Mouse (Mus musculus) embryo, embryonic 10 days (tissue): ENCODE results near the gene Pwwp2a.
A peak's percentile ranks its signal among the peaks of the same experiment; 100 is the strongest.

Source experiments
- DNase-seq: peaks from one replicate; pipeline ENCODE4 v3.0.0-alpha.2; 2015; ENCODE audit warnings: low spot score

Gene Pwwp2a

GRCm38 (mm10) chr11:43681472-43682414, at the start of gene Pwwp2a:
TSS of gene Pwwp2a (plus strand) at chr11:43681998.
- peak; percentile 99 for DNase-seq

- DNase-seq, result no peak
Observed at GRCm38 (mm10) chr11:43632566-43632965, 49.2 kb upstream of the Pwwp2a start.

- DNase-seq, result no peak
Observed at GRCm38 (mm10) chr11:43633165-43633564, 48.6 kb upstream of the Pwwp2a start.

DNA sequence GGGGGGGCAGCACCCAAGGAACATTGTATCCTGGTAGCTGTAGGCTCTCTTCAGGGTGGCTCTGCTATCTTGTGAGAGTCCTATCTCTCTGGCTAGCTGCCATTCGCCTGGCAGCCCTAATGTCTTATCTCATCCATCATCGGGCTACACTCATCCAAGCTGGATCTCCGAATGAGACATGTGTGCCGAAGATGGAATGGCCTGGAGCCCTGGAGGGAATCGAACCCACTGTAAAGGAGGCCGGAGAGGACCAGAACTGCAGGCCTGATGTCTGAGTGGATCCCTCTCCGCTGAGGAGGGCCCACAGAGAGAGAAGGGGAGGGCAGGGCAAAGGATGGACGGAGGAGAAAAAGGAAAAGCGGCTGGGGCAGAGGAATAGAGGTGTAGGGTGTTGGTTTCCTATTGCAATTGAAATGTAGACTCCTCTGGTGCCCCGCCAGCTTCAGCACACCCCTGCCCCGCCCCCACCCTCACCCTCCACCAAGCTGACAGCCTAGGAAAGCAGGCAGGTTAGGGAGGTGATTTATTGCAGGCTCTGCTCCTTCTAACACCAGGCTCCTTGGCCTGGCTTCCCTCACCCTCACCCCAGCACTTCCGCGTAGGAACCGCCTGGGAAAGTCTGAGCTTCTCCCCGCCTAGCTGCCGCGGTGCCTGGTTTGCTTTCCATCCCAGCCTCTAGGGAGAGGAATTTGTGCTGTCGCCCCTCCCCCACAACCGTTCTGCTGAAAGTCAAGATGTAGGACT, 48.0 kb upstream of the Pwwp2a start:
- peak; percentile 85 for DNase-seq

GRCm38 (mm10) chr11:43636761-43637160, 45.0 kb upstream of the Pwwp2a start:
- DNase-seq, result no peak

GRCm38 (mm10) chr11:43638486-43638885, 43.3 kb upstream of the Pwwp2a start:
- DNase-seq, result no peak

DNA sequence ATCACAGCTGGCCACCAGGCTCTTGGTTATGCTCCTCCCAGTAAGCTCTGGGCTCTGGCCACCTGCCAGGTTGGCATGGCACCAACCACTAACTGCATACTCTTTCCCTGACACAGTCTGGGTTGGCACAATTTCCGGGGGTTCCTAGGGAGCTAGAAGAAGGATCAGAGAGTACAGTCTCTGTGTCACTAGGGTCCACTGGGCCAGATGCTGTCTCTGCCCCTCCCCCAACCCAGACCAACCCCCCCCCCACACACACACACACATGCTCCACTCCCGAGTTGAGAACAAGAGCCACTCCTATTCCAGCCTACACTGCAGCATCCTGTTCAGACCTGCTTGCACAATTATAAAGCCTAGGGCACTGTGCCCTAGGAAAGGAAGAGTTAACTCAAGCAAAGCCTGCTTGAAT, 38.6 kb upstream of the Pwwp2a start:
- DNase-seq, result no peak

DNA sequence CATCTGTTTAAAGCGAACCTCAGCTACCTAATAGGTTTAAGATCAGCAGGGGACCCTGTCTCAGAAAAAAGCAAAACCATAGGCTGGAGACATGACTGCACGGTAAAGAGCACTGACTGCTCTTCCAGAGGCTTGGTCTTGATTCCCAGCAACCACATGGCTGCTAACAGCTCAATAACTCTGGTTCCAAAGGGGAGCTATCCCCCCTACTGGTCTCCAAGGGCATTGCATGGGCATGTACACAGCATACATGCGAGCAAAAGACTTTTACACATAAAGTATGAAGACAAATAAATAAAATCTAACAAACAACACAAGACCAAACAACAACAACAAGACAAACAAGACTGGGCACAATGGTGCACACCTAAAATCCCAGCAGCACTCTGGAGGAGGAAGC, 36.5 kb upstream of the Pwwp2a start:
- DNase-seq, result no peak

GRCm38 (mm10) chr11:43653051-43653475, 28.7 kb upstream of the Pwwp2a start:
- DNase-seq, result peak; percentile 36

- no peak for DNase-seq
Observed at GRCm38 (mm10) chr11:43656464-43656863, 25.3 kb upstream of the Pwwp2a start.

DNA sequence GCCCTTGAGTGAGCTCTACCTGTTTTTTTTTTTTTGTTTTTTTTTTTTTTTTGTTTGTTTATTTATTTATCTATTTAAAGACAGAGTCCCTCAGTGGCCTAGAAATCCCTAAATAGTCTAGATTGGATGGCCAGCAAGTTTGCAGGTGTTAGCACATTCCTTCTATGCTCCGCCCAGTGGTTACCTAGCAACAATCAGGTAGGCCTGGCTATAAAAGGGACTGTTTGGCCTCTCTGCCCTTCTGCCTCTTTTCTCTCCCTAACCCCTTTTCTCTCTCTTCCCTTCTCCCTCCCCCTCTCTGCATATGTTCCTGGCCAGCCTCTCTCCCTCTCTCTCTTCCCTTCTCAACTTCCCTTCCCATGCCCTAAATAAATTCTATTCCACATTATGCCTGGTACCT, 23.8 kb upstream of the Pwwp2a start:
- DNase-seq, result no peak

DNA sequence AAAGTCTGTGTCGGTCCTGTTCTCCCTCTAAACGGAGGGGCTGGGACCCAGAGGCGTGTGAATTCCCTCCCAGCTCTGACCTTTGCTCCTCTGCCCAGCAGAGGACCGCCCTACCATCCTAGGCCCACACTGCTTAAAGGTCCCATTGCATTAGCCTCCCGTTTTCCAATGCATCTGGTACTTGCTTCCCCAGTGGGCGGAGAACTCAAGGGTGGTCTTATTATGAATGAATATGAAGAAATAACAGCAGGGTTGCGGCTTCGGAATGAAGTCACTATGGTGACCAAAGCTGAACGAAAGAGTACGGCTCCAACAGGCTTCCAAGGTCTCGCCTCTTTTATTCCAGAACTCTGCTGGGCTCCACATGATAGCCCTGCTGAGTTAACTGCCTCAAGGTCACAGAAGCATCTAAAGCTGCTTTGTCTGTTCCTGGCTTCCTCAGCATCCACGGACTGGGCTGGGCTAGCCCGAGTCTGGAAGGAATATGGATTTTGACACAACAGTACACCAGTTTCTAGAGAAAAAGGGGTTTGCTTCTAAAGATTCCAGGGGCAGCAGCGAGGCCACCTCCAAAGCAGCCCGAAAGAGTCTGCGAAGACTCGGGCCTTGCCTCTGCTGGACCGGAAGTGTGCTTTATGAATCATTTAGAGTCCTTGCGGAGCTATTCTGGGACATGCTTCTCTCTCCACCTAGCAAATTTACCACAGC, 14.6 kb upstream of the Pwwp2a start:
- DNase-seq, result peak; percentile 37

DNA sequence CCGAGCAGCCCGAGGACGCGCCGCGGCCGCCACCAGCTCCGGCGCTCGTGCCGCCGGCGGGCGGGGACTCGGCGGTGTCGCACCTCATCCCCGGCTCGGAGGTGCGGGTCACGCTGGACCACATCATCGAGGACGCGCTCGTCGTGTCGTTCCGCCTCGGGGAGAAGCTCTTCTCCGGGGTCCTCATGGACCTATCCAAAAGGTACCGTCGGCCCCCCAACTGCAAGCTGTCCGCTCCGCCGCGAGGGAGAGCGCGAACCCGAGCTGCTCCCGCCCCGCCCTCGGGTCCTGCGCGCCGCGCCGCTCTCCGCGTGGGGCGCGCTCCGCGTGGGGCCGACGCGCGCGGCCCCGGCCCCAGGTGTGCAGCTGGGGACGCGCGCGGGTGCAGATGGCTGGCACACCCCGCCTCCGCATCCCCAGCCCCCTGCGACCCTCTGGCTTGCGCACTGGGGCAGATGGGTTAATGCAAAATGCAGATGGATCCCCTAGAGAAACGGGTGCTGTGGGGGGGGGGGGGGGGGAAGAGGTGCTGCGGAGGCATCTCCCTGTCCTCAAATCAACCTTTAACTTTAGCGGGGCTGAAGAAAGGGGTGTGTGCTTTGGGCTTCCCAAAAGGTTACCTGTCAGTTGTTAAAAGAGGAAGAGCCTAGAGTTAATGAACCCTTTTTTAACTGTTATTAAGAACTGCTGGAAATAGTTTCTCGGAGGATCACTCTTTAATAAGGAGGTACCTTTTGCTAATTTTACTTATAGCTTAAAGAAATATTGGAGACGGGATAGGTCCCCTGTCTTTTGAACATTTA, 818 bp downstream of the Pwwp2a start:
- DNase-seq, result peak; percentile 57

GRCm38 (mm10) chr11:43688850-43689249, 7.1 kb downstream of the Pwwp2a start:
- DNase-seq, result no peak

- DNase-seq, result no peak
Observed at GRCm38 (mm10) chr11:43696623-43697022, 14.8 kb downstream of the Pwwp2a start.

GRCm38 (mm10) chr11:43698621-43699020, 16.8 kb downstream of the Pwwp2a start:
- no peak for DNase-seq

- no peak for DNase-seq
Observed at GRCm38 (mm10) chr11:43700291-43700690, 18.5 kb downstream of the Pwwp2a start.

DNA sequence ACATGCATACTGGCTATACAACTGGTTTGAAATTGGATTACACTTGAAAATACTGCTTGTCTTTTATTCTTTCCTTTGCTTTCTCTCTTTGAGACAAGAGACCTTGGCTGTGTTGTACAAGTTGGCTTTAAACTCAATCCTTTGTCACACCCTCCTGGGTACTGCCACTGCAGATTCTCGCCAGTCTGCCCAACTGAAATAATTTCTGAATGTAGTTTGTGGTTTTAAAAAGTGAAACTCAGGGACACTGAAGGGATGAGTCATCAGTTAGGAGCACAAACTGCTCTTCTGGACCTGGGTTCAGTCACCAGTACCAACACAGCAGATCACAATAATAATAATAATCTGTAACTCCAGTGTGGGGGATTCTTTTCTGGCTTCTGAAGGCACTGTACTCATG, 21.8 kb downstream of the Pwwp2a start:
- no peak for DNase-seq

GRCm38 (mm10) chr11:43705751-43706150, 24.0 kb downstream of the Pwwp2a start:
- DNase-seq, result no peak

DNA sequence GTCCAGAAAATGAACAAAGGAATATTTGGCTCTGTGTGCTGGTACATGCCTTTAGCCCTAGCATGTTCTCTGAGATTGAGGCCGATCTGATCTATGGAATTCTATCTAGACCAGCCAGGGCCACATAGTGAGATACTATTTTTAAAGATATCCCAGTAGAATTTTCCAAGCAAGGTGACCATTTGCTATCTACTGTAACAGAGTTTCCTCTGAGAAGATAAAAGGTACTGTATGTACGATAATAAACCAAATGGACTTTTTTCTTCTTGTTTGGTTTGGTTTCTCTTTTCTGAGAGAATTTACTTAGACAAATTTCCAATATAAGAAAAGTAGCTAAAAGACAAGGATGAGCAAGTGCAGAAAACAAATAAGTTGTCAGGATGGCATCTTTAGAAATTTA, 26.6 kb downstream of the Pwwp2a start:
- DNase-seq, result no peak

DNA sequence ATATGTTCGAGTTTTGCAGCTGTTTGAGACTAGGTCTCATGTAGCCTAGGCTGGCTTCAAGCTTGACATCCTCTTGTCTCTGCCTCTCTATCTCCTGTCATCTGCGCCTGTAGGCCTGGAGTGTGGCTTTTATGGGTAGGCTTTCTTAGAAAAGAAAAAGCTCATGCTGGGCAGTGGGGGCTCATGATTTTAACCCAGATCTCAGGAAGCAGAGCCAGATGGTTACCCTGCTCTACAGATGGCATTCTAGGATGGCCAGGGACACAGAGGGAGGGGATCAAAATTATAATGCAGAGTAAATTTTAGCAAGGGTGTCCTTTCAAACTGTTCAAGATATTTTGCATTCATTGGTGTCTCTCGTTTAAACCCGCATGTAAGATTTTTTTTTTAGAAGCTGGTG, 30.4 kb downstream of the Pwwp2a start:
- no peak for DNase-seq

DNA sequence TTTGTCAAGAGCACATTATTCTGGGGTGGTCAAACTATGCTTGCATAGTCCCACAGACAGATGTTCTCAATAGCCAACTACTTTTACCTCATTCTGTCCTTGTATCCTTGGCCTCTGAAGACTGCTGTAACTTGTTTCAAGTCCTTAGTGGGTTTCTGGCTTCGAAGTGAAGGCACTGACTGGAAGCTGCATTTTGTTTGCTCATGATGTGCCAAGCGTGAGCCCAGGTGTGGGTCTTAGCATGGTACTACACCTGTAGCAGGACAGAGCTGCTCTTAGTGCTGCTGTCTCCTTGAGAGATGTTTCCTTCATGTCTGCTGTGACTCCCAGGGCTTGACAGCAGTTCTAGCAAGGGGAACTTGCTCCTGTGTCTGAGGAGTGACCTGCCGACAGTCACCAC, 41.6 kb downstream of the Pwwp2a start:
- no peak for DNase-seq
